Mouse (Mus musculus): Measurements from ENCODE around the gene Syn3.

Gene Syn3

GRCm38 (mm10) chr10:86044066-86044465 is 454.6 kb downstream of the Syn3 start:
- 85% methylated on average over 8 of the region's 8 CpGs for WGBS

- 66% methylated on average over 4 of the region's 4 CpGs for WGBS
Measured at GRCm38 (mm10) chr10:86043651-86044050, 455.0 kb downstream of the Syn3 start.

DNA sequence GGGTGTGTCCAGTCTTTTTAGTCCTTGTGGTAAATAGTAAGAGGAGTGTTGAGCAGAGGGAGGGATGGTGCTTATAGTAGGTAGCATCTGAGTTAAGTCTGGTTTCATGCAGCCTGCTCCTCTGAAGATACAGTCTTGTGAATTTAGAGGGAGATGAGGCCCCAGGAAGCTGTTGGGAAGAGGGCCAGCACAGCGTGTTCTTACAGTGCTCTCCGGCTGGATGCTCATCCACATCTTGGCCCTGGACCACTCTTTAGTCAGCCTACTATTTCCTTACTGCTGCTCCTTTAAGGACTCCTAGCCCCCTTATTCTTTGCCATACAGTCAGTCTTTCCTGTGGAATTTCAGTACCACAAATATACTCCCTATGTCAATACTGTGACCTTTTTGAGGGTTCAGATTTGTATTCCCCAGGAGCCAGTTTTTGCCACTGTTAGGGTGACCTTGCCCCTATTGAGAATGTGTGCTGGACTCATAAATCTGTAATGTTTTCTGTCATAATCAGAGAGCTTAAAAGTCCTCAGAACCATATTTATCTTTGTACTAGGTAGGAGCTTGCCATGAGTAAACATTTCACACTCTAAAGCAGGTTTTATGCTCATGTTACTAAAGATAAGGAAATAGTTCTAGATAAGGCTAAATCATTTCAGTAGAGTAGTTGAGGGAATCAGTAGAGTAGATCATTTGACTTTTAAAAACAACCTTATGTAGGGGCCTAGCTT is 464.5 kb downstream of the Syn3 start:
- 70% methylated on average over 2 of the region's 2 CpGs for WGBS

- 77% methylated on average over 3 of the region's 3 CpGs for WGBS
Measured at GRCm38 (mm10) chr10:86032517-86032916, 466.2 kb downstream of the Syn3 start.

- WGBS, result 88% methylated on average over 7 of the region's 7 CpGs
Measured at GRCm38 (mm10) chr10:86030743-86031142, 468.0 kb downstream of the Syn3 start.

GRCm38 (mm10) chr10:86026807-86027206 is 471.9 kb downstream of the Syn3 start:
- 95% methylated on average over 1 of the region's 1 CpGs for WGBS

GRCm38 (mm10) chr10:86026354-86026753 is 472.3 kb downstream of the Syn3 start:
- over 99% methylated on average over 3 of the region's 3 CpGs for WGBS

DNA sequence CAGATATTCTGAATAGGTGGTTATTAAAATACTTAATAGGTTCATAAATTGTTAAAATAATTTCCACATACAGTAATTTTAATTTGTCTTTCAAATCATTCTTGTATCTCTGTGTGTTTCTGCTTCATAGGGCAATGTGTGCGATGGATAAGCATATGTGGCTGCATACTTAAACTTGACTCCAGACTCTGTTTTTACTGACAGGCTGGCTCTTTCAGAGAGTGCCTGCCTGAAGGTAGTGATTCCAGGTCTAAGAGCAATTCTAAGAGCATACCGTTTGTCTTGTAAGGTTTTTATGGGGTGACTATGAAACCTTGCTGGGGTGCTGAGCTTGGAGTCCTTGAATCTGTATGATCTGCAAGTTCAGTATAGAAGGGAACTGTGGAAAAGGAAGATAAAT is 472.8 kb downstream of the Syn3 start:
- 77% methylated on average over 2 of the region's 2 CpGs for WGBS

DNA sequence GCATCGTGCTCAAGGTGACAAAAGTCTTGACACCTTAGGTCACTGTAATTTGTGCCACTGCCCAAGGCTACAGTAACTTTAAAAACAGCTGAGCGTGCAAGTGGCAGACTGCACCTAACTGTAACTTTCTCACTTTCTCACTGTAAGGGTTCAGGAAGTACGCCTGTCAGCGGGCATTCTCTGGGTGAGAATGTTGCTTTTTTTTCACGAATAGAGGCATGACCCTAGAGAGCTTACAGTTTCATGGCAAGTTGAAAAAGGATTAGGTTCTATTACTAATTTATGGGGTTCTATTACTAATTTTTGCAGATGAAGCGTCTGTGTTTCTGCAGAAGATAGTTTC is 476.3 kb downstream of the Syn3 start:
- 6% methylated on average over 6 of the region's 6 CpGs for WGBS

DNA sequence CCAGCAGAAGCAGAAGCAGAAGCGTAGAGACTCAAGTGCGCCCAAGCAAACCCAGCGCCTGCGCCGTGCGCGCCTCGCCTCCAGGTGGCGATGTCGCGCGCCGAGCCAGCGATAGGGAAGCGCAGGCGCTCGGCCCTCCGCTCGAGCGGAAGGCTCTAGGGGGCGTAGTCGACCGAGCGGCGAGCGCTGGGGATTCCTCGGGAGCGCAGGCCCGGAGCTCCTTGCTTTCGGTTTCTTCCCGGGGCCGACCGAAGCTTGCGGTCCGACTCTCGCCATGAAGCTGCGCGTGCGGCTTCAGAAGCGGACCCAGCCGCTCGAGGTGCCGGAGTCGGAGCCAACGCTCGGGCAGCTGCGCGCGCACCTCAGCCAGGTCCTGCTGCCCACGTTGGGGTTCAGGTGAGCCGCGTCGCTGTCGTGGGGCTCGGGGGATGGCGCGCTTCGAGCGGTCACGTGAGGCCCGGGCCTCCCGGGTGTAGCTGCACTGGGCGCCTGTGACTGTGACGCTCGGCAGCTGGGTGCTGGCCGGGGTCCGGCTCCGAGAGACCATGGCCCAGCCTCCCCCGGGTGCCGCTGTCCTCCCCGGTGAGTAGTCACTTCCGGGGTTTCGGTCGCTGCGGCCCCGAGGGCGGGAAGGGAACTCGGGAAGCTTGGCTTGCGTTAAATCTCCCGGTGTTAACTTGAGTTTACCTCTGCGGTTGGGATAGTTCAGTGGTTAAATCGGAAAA is 476.8 kb downstream of the Syn3 start, which contains the start of gene Fbxo7:
Gene Fbxo7 (plus strand): TSS at position 224 of the 725 bp plus-strand sequence.
- under 1% methylated on average over 82 of the region's 82 CpGs for WGBS

GRCm38 (mm10) chr10:86021408-86021748 is 477.3 kb downstream of the Syn3 start:
- 1% methylated on average over 3 of the region's 3 CpGs for WGBS

DNA sequence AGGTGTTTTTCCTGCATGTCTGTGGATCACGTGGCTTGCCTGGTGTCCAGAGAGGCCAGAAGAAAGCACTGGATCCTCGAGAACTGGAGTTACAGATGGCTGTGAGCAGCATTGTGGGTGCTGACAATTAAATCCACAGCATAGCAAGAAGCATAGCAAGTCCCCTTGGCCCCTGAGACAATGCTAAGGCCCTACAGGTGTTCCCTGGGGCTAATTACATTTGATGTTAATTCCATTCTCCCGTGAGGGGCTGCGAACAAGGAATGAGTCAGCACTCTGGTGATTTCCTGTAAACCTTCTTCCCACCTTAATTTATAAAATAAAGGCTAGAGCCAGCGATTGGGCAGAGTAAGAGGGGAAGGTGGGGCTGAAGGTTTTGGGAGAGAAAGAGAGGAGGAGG is 479.9 kb downstream of the Syn3 start:
- 64% methylated on average over 5 of the region's 5 CpGs for WGBS

- WGBS, result 95% methylated on average over 7 of the region's 7 CpGs
Measured at GRCm38 (mm10) chr10:86017781-86018180, 480.9 kb downstream of the Syn3 start.

DNA sequence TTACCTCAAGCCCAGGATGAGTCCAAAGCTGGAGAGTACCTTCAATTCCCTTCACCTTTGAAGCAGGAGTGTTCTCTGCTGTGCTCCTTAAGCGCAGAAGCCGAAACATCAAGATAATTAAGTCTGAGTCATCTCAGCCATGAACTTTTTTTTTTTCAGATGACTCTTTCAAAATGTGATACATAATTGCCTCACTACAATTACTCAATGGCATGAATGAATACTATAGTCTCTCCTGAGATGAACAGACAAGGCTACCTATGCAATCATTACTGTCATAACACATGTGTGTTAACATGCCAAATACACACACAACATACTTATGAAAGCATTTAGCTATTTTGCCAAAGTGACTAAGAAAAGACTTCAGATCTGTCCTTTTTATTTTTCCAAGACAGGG is 486.9 kb downstream of the Syn3 start, which contains the start of gene Bpifc:
Gene Bpifc (minus strand): TSS at position 115 of the 400 bp plus-strand sequence.
- WGBS, result 93% methylated on average over 2 of the region's 2 CpGs

DNA sequence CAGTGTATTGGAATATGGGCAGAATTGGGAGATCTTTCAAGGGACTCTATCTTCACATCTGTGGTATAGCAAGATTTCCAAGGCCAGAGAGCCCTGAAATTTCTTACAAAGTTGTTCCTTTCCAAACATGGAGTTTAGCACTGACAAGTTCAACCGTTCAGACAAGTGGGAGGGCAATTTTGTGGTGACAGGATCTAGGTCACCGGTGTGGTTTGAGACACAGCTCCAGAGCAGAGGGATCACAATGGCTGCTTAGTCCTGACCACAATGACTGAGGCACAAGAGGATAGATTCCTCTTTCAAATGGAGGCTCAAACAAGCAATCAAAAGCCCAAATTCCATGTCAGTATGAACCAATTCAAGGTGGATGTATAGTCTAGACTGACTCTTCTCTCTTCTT is 487.5 kb downstream of the Syn3 start:
- 75% methylated on average over 2 of the region's 2 CpGs for WGBS

GRCm38 (mm10) chr10:86010636-86011035 is 488.1 kb downstream of the Syn3 start:
- 80% methylated on average over 6 of the region's 6 CpGs for WGBS

DNA sequence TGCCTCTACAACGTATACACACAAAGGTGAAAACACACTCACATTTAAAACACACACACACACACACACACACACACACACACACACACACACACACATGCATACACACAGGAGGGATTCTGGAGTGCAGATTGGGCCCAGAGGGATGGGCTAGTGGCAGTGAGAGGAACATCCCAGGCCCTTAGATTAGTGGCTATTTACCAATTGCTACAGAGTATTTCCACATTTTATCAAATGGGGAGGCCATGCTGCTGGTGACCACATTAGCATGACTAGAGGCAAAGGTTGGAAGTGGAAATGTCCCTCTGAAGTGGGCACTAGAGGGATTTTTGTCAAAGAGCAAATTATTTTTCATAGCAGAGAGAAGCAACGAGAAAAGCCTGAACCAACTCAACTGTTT is 489.0 kb downstream of the Syn3 start:
- WGBS, result 92% methylated on average over 2 of the region's 2 CpGs

GRCm38 (mm10) chr10:86006455-86006854 is 492.2 kb downstream of the Syn3 start:
- WGBS, result 64% methylated on average over 5 of the region's 5 CpGs
